Mouse (Mus musculus): ENCODE data around the gene Col9a1.

The Col9a1 gene

GRCm38 (mm10) chr1:24177224-24177851 is at the start of gene Col9a1:
Gene Col9a1 (plus strand): TSS chr1:24177610.
- in situ Hi-C loops (cut with MboI; ENCODE audit: unreplicated experiment in 2 of 2): loop anchor here in 1 of 2 experiments (10.0 kb wide), 1 partner anchor 473 kb away; no protein-coding TSS in a partner anchor

GRCm38 (mm10) chr1:24127866-24128265 is 49.5 kb upstream of the Col9a1 start:
- in situ Hi-C loops (cut with MboI; ENCODE audit: unreplicated experiment in 2 of 2): loop anchor here (25.0 kb wide), 1 partner anchor 1484 kb away; no protein-coding TSS in a partner anchor

- in situ Hi-C loops (cut with MboI; ENCODE audit: unreplicated experiment in 2 of 2): loop anchor here (25.0 kb wide), 1 partner anchor 1478 kb away; no protein-coding TSS in a partner anchor
Observed at GRCm38 (mm10) chr1:24133853-24134252, 43.6 kb upstream of the Col9a1 start.

- in situ Hi-C loops (cut with MboI; ENCODE audit: unreplicated experiment in 2 of 2): loop anchor here (25.0 kb wide), 1 partner anchor 1478 kb away; no protein-coding TSS in a partner anchor
Observed at GRCm38 (mm10) chr1:24134792-24135191, 42.6 kb upstream of the Col9a1 start.

GRCm38 (mm10) chr1:24137133-24137532 is 40.3 kb upstream of the Col9a1 start:
- in situ Hi-C loops (cut with MboI; ENCODE audit: unreplicated experiment in 2 of 2): loop anchor here (25.0 kb wide), 1 partner anchor 1475 kb away; no protein-coding TSS in a partner anchor

- in situ Hi-C loops (cut with MboI; ENCODE audit: unreplicated experiment in 2 of 2): loop anchor here (25.0 kb wide), 1 partner anchor 1472 kb away; no protein-coding TSS in a partner anchor
Observed at GRCm38 (mm10) chr1:24140555-24140954, 36.9 kb upstream of the Col9a1 start.

GRCm38 (mm10) chr1:24143504-24143903 is 33.9 kb upstream of the Col9a1 start:
- in situ Hi-C loops (cut with MboI; ENCODE audit: unreplicated experiment in 2 of 2): loop anchor here (25.0 kb wide), 1 partner anchor 1469 kb away; no protein-coding TSS in a partner anchor

- in situ Hi-C loops (cut with MboI; ENCODE audit: unreplicated experiment in 2 of 2): no loop called here
Observed at GRCm38 (mm10) chr1:24157751-24158150, 19.7 kb upstream of the Col9a1 start.

GRCm38 (mm10) chr1:24169410-24169809 is 8.0 kb upstream of the Col9a1 start:
- in situ Hi-C loops (cut with MboI; ENCODE audit: unreplicated experiment in 2 of 2): loop anchor here in 1 of 2 experiments (10.0 kb wide), 1 partner anchor 465 kb away; no protein-coding TSS in a partner anchor

GRCm38 (mm10) chr1:24171205-24171866 is 6.1 kb upstream of the Col9a1 start:
- in situ Hi-C loops (cut with MboI; ENCODE audit: unreplicated experiment in 2 of 2): loop anchor here (5.0 to 10.0 kb wide), 2 partner anchors 344 to 467 kb away; no protein-coding TSS in a partner anchor

- in situ Hi-C loops (cut with MboI; ENCODE audit: unreplicated experiment in 2 of 2): loop anchor here (5.0 to 10.0 kb wide), 2 partner anchors 345 to 467 kb away; no protein-coding TSS in a partner anchor
Observed at GRCm38 (mm10) chr1:24171898-24172297, 5.5 kb upstream of the Col9a1 start.

- in situ Hi-C loops (cut with MboI; ENCODE audit: unreplicated experiment in 2 of 2): loop anchor here (5.0 to 10.0 kb wide), 2 partner anchors 345 to 468 kb away; no protein-coding TSS in a partner anchor
Observed at GRCm38 (mm10) chr1:24172656-24173055, 4.8 kb upstream of the Col9a1 start.

GRCm38 (mm10) chr1:24175761-24176160 is 1.6 kb upstream of the Col9a1 start:
- in situ Hi-C loops (cut with MboI; ENCODE audit: unreplicated experiment in 2 of 2): loop anchor here in 1 of 2 experiments (10.0 kb wide), 1 partner anchor 471 kb away; no protein-coding TSS in a partner anchor

- in situ Hi-C loops (cut with MboI; ENCODE audit: unreplicated experiment in 2 of 2): loop anchor here in 1 of 2 experiments (10.0 kb wide), 1 partner anchor 475 kb away; no protein-coding TSS in a partner anchor
Observed at GRCm38 (mm10) chr1:24179856-24180255, 2.4 kb downstream of the Col9a1 start.

GRCm38 (mm10) chr1:24184981-24185380 is 7.6 kb downstream of the Col9a1 start:
- in situ Hi-C loops (cut with MboI; ENCODE audit: unreplicated experiment in 2 of 2): no loop called here

GRCm38 (mm10) chr1:24186964-24187363 is 9.6 kb downstream of the Col9a1 start:
- in situ Hi-C loops (cut with MboI; ENCODE audit: unreplicated experiment in 2 of 2): no loop called here

- in situ Hi-C loops (cut with MboI; ENCODE audit: unreplicated experiment in 2 of 2): no loop called here
Observed at GRCm38 (mm10) chr1:24191668-24192067, 14.3 kb downstream of the Col9a1 start.

- in situ Hi-C loops (cut with MboI; ENCODE audit: unreplicated experiment in 2 of 2): no loop called here
Observed at GRCm38 (mm10) chr1:24194111-24194510, 16.7 kb downstream of the Col9a1 start.

GRCm38 (mm10) chr1:24195070-24195840 is 17.8 kb downstream of the Col9a1 start:
- in situ Hi-C loops (cut with MboI; ENCODE audit: unreplicated experiment in 2 of 2): no loop called here

GRCm38 (mm10) chr1:24195951-24196517 is 18.6 kb downstream of the Col9a1 start:
- in situ Hi-C loops (cut with MboI; ENCODE audit: unreplicated experiment in 2 of 2): no loop called here

Measured in v-Abl transformed pro-B cells (cell line).